In genomic region chr9:54751684-54752083, GRCm38 (mm10) we compare ENCODE assay signal across 19 mouse cellular contexts. TPM values are rescaled to one million over a fixed set of nuclear protein-coding genes. Genes with fewer than 3 reads are reported as not detected.
DNase-seq lines count a peak whose midpoint lies in the region; ATAC-seq and TF ChIP-seq lines count a peak whose summit lies in the region.
"Had no signal": no experiment of that assay in that cellular context is flagged by ENCODE, and none has a peak within 500 bp of the region (broad histone marks: within the 10 kb centered on the region; RNA-seq: fewer than 3 reads in every experiment).

No protein-coding gene starts in this region.

- no peak overlapping the region for H3K9ac ChIP-seq in hindbrain, embryonic 16.5 days (ENCODE audit: low read depth, low read length)
- H3K9ac ChIP-seq in midbrain, embryonic 11.5 days (ENCODE audit: low read length) = no peak overlapping the region
- H3K9ac ChIP-seq in midbrain, postnatal 0 days (replicated peaks; ENCODE audit: low read length, poor library complexity, severe bottlenecking) = no peak overlapping the region
- H3K9ac ChIP-seq in CH12.LX (ENCODE audit: insufficient read depth, low read depth) = no peak overlapping the region
- H3K9ac ChIP-seq in hindbrain, embryonic 13.5 days = no peak overlapping the region
- no peak overlapping the region for H3K9ac ChIP-seq in lung, postnatal 0 days (replicated peaks; ENCODE audit: low read depth)
- H3K9ac ChIP-seq: embryonic facial prominence, embryonic 12.5 days; forebrain, embryonic 15.5 days; heart, embryonic 13.5 days had no signal

- H3K79me2 ChIP-seq in CH12.LX (replicated peaks; ENCODE audit: control insufficient read depth, extremely low read depth, insufficient read depth, poor library complexity, severe bottlenecking) = no peaks in the 10 kb centered on the region

- 59% methylated on average over 2 of the region's 2 CpGs for WGBS in hindbrain, embryonic 10.5 days
- WGBS in hindbrain, embryonic 16.5 days = 76% methylated on average over 2 of the region's 2 CpGs
- 100% methylated on average over 2 of the region's 2 CpGs for WGBS in midbrain, embryonic 11.5 days
- 76% methylated on average over 2 of the region's 2 CpGs for WGBS in midbrain, postnatal 0 days
- WGBS in hindbrain, embryonic 13.5 days = 62% methylated on average over 2 of the region's 2 CpGs
- 76% methylated on average over 2 of the region's 2 CpGs for WGBS in lung, postnatal 0 days

- no peak for TF ChIP-seq RAD21 in CH12.LX (IDR thresholded peaks at IDR 0.05; ENCODE audit: low read depth, low read length)

- dilution Hi-C loops in CH12.LX (cut with MboI; ENCODE audit: extremely low pct_ligation_motif_present, extremely low pct_unique_long_range_greater_than_20kb, low sequenced_read_pairs) = no loop called here

- H3K27me3 ChIP-seq in hindbrain, embryonic 10.5 days (ENCODE audit: insufficient read depth, poor library complexity, severe bottlenecking) = peaks cover 23% of the 10 kb centered on the region
- no peaks in the 10 kb centered on the region for H3K27me3 ChIP-seq in hindbrain, embryonic 16.5 days (replicated peaks; ENCODE audit: control insufficient read depth, insufficient read depth, low read length)
- no peaks in the 10 kb centered on the region for H3K27me3 ChIP-seq in midbrain, embryonic 11.5 days (ENCODE audit: control insufficient read depth, insufficient read depth, low read length)
- H3K27me3 ChIP-seq in midbrain, postnatal 0 days (ENCODE audit: insufficient read depth, low read length) = no peaks in the 10 kb centered on the region
- H3K27me3 ChIP-seq in CH12.LX (replicated peaks) = peaks cover 12% of the 10 kb centered on the region
- peaks cover 6% of the 10 kb centered on the region; the same call in 1 of the 2 replicates for H3K27me3 ChIP-seq in hindbrain, embryonic 13.5 days
- H3K27me3 ChIP-seq in lung, postnatal 0 days (replicated peaks; ENCODE audit: insufficient read depth, low read length) = 0 out of 2 replicates have a peak, but pooled peaks cover 2% of the 10 kb centered on the region
- H3K27me3 ChIP-seq: embryonic facial prominence, embryonic 12.5 days; forebrain, embryonic 15.5 days had no signal

- in situ Hi-C loops in CH12.LX (cut with MboI; ENCODE audit: low pct_ligation_motif_present, low pct_unique_long_range_greater_than_20kb, low sequenced_read_pairs) = no loop called here

- no peak for TF ChIP-seq EP300 in CH12.LX (IDR thresholded peaks at IDR 0.05; ENCODE audit: low read length)
- no peak for TF ChIP-seq EP300 in lung, postnatal 0 days (IDR thresholded peaks at IDR 0.05)

- H3K27ac ChIP-seq in hindbrain, embryonic 10.5 days = peak overlapping the region; percentile 76
- H3K27ac ChIP-seq in hindbrain, embryonic 16.5 days (ENCODE audit: low read depth, low read length) = no peak overlapping the region
- no peak overlapping the region for H3K27ac ChIP-seq in midbrain, embryonic 11.5 days (ENCODE audit: low read depth, low read length)
- no peak overlapping the region for H3K27ac ChIP-seq in midbrain, postnatal 0 days (ENCODE audit: low read depth, low read length)
- H3K27ac ChIP-seq in CH12.LX (ENCODE audit: insufficient read depth, low read depth) = no peak overlapping the region
- peak overlapping the region; percentile 80 for H3K27ac ChIP-seq in hindbrain, embryonic 13.5 days
- H3K27ac ChIP-seq in lung, postnatal 0 days (ENCODE audit: low read length) = no peak overlapping the region
- H3K27ac ChIP-seq: embryonic facial prominence, embryonic 12.5 days; forebrain, embryonic 15.5 days; heart, embryonic 13.5 days had no signal

- H3K4me3 ChIP-seq in hindbrain, embryonic 10.5 days = no peak overlapping the region
- H3K4me3 ChIP-seq in hindbrain, embryonic 16.5 days (ENCODE audit: low read length) = no peak overlapping the region
- no peak overlapping the region for H3K4me3 ChIP-seq in midbrain, embryonic 11.5 days (ENCODE audit: low read depth, low read length)
- H3K4me3 ChIP-seq in midbrain, postnatal 0 days (ENCODE audit: low read depth, low read length) = no peak overlapping the region
- no peak overlapping the region for H3K4me3 ChIP-seq in CH12.LX (replicated peaks in 1 of 3; ENCODE audit: low read depth in 2 of 3, low read length in 2 of 3, poor library complexity in 1 of 3)
- no peak overlapping the region for H3K4me3 ChIP-seq in hindbrain, embryonic 13.5 days
- no peak overlapping the region for H3K4me3 ChIP-seq in lung, postnatal 0 days (ENCODE audit: low read depth, low read length)
- H3K4me3 ChIP-seq: embryonic facial prominence, embryonic 12.5 days; forebrain, embryonic 15.5 days; heart, embryonic 13.5 days had no signal

- H3K9me3 ChIP-seq in hindbrain, embryonic 10.5 days = no peaks in the 10 kb centered on the region
- no peaks in the 10 kb centered on the region for H3K9me3 ChIP-seq in hindbrain, embryonic 16.5 days (ENCODE audit: control insufficient read depth, low read length)
- no peaks in the 10 kb centered on the region for H3K9me3 ChIP-seq in midbrain, embryonic 11.5 days (ENCODE audit: control insufficient read depth, low read length)
- H3K9me3 ChIP-seq in midbrain, postnatal 0 days (ENCODE audit: low read length) = no peaks in the 10 kb centered on the region
- H3K9me3 ChIP-seq in CH12.LX (replicated peaks; ENCODE audit: low read length) = no peaks in the 10 kb centered on the region
- 0 out of 2 replicates have a peak, but pooled peaks cover under 1% of the 10 kb centered on the region for H3K9me3 ChIP-seq in hindbrain, embryonic 13.5 days
- no peaks in the 10 kb centered on the region for H3K9me3 ChIP-seq in lung, postnatal 0 days (ENCODE audit: low read length)
- H3K9me3 ChIP-seq: embryonic facial prominence, embryonic 12.5 days; forebrain, embryonic 15.5 days; heart, embryonic 13.5 days had no signal

- no peak overlapping the region for H3K4me2 ChIP-seq in hindbrain, embryonic 16.5 days (ENCODE audit: low read length)
- H3K4me2 ChIP-seq in midbrain, embryonic 11.5 days = no peak overlapping the region
- no peak overlapping the region for H3K4me2 ChIP-seq in midbrain, postnatal 0 days (ENCODE audit: low read depth, low read length, poor library complexity, severe bottlenecking)
- no peak overlapping the region for H3K4me2 ChIP-seq in CH12.LX (ENCODE audit: insufficient read depth, low read depth, poor library complexity, severe bottlenecking)
- H3K4me2 ChIP-seq in hindbrain, embryonic 13.5 days = no peak overlapping the region
- no peak overlapping the region for H3K4me2 ChIP-seq in lung, postnatal 0 days (replicated peaks; ENCODE audit: low read depth, low read length)
- H3K4me2 ChIP-seq: embryonic facial prominence, embryonic 12.5 days; forebrain, embryonic 15.5 days; heart, embryonic 13.5 days had no signal

- DNase-seq in hindbrain, embryonic 10.5 days (ENCODE audit: low spot score) = no peak
- peak; percentile 77 for DNase-seq in midbrain, embryonic 11.5 days (ENCODE audit: low spot score, missing footprints)
- DNase-seq in midbrain, postnatal 0 days (ENCODE audit: low spot score) = no peak
- no peak for DNase-seq in CH12.LX (ENCODE audit: extremely low read depth)
- no peak for DNase-seq in lung, postnatal 0 days (ENCODE audit: low spot score)
- DNase-seq: adrenal gland, adult 8-10 months; adrenal gland, postnatal 36 days; B cell, adult 2 months; cerebellum, adult 2 months; cerebellum, postnatal 10 days; gastrocnemius, postnatal 36 days; heart, adult 11 months; heart, postnatal 36 days had no signal

- no peaks in the 10 kb centered on the region for H3K36me3 ChIP-seq in hindbrain, embryonic 10.5 days
- H3K36me3 ChIP-seq in hindbrain, embryonic 16.5 days (ENCODE audit: control insufficient read depth, insufficient read depth, low read length) = no peaks in the 10 kb centered on the region
- no peaks in the 10 kb centered on the region for H3K36me3 ChIP-seq in midbrain, embryonic 11.5 days (ENCODE audit: control insufficient read depth, insufficient read depth, low read length)
- H3K36me3 ChIP-seq in midbrain, postnatal 0 days (ENCODE audit: insufficient read depth, low read length) = no peaks in the 10 kb centered on the region
- no peaks in the 10 kb centered on the region for H3K36me3 ChIP-seq in CH12.LX (replicated peaks in 1 of 2; ENCODE audit: control insufficient read depth in 1 of 2, insufficient read depth in 1 of 2, low read length in 1 of 2)
- H3K36me3 ChIP-seq in hindbrain, embryonic 13.5 days = no peaks in the 10 kb centered on the region
- H3K36me3 ChIP-seq in lung, postnatal 0 days (ENCODE audit: insufficient read depth, low read length) = no peaks in the 10 kb centered on the region
- H3K36me3 ChIP-seq: embryonic facial prominence, embryonic 12.5 days; forebrain, embryonic 15.5 days; heart, embryonic 13.5 days had no signal

- peaks cover 55% of the 10 kb centered on the region for H3K4me1 ChIP-seq in hindbrain, embryonic 10.5 days (replicated peaks)
- peaks cover 12% of the 10 kb centered on the region for H3K4me1 ChIP-seq in hindbrain, embryonic 16.5 days (ENCODE audit: control insufficient read depth, insufficient read depth, low read depth, low read length)
- H3K4me1 ChIP-seq in midbrain, embryonic 11.5 days (ENCODE audit: control insufficient read depth, insufficient read depth, low read length) = peaks cover 10% of the 10 kb centered on the region
- 0 out of 2 replicates have a peak, but pooled peaks cover 7% of the 10 kb centered on the region for H3K4me1 ChIP-seq in midbrain, postnatal 0 days (ENCODE audit: insufficient read depth, low read length)
- peaks cover 0 to 5% of the 10 kb centered on the region in 2 experiments; a peak in 2 of 4 replicates for H3K4me1 ChIP-seq in CH12.LX (ENCODE audit: control insufficient read depth in 1 of 2, insufficient read depth in 2 of 2)
- H3K4me1 ChIP-seq in hindbrain, embryonic 13.5 days (replicated peaks) = peaks cover 49% of the 10 kb centered on the region
- H3K4me1 ChIP-seq in lung, postnatal 0 days (ENCODE audit: insufficient read depth, low read depth, low read length) = no peaks in the 10 kb centered on the region
- H3K4me1 ChIP-seq: forebrain, embryonic 15.5 days; heart, embryonic 13.5 days had no signal

- no peak for TF ChIP-seq CTCF in midbrain, postnatal 0 days (IDR thresholded peaks at IDR 0.05)
- no peak for TF ChIP-seq CTCF in CH12.LX (conservative IDR thresholded peaks at IDR 0.05 in 1 of 2, IDR thresholded peaks at IDR 0.05 in 1 of 2; ENCODE audit: low read depth in 2 of 2, low read length in 2 of 2)
- no peak for TF ChIP-seq CTCF in lung, postnatal 0 days (IDR thresholded peaks at IDR 0.05)

- ATAC-seq in hindbrain, embryonic 16.5 days = no peak
- ATAC-seq in midbrain, embryonic 11.5 days (ENCODE audit: low FRiP score) = no peak
- no peak for ATAC-seq in midbrain, postnatal 0 days (ENCODE audit: low FRiP score)
- no peak for ATAC-seq in hindbrain, embryonic 13.5 days (ENCODE audit: low FRiP score)
- no peak for ATAC-seq in lung, postnatal 0 days
- ATAC-seq: CD4-positive, CD25-positive, alpha-beta regulatory T cell, adult 4 months; forebrain, embryonic 15.5 days had no signal

- no peak for TF ChIP-seq POLR2A in CH12.LX (IDR thresholded peaks at IDR 0.05; ENCODE audit: low read depth, low read length)

RNA-seq across cellular contexts. Expression of gene Crabp1, which starts 12.9 kb away (rescaled TPM):
- polyA plus RNA-seq in hindbrain, embryonic 10.5 days (2016; fragmentation: Nextera tagmentation; extraction: Ambion mirVana) = 1,866 and 1,915 TPM in 2 replicates
- polyA plus RNA-seq in hindbrain, embryonic 16.5 days (2015; fragmentation: Nextera tagmentation; extraction: Ambion mirVana) = 225 and 236 TPM in 2 replicates
- polyA plus RNA-seq in midbrain, embryonic 11.5 days (2014; fragmentation: Nextera tagmentation; extraction: Ambion mirVana) = 1,135 and 1,165 TPM in 2 replicates
- total RNA-seq in midbrain, postnatal 0 days (2014; rRNA removed) = 18.4 and 20.4 TPM in 2 replicates
- polyA plus RNA-seq in midbrain, postnatal 0 days (2015; fragmentation: Nextera tagmentation; extraction: Ambion mirVana) = 26.3 and 33.1 TPM in 2 replicates
- not detected in 2 replicates for total RNA-seq in CH12.LX (2012; rRNA removed)
- total RNA-seq in CH12.LX (2014; rRNA removed) = not detected in 2 replicates
- not detected in 2 replicates for polyA plus RNA-seq in CH12.LX (2012; ENCODE audit: insufficient read length, low read depth)
- polyA plus RNA-seq in hindbrain, embryonic 13.5 days (2015; fragmentation: Nextera tagmentation; extraction: Ambion mirVana) = 368 and 389 TPM in 2 replicates
- polyA plus RNA-seq in lung, postnatal 0 days (2015; fragmentation: Nextera tagmentation; extraction: Ambion mirVana) = 2.0 and 2.6 TPM in 2 replicates
- total RNA-seq: heart, postnatal 36 days had no signal
- polyA plus RNA-seq: CD4-positive, CD25-positive, alpha-beta regulatory T cell, adult 4 months had no signal

RNA-seq across cellular contexts. Expression of gene Wdr61, which starts 17.4 kb away (rescaled TPM):
- 150 and 174 TPM in 2 replicates for polyA plus RNA-seq in hindbrain, embryonic 10.5 days (2016; fragmentation: Nextera tagmentation; extraction: Ambion mirVana)
- polyA plus RNA-seq in hindbrain, embryonic 16.5 days (2015; fragmentation: Nextera tagmentation; extraction: Ambion mirVana) = 90.1 and 93.3 TPM in 2 replicates
- polyA plus RNA-seq in midbrain, embryonic 11.5 days (2014; fragmentation: Nextera tagmentation; extraction: Ambion mirVana) = 179 and 181 TPM in 2 replicates
- 43.7 and 47.3 TPM in 2 replicates for total RNA-seq in midbrain, postnatal 0 days (2014; rRNA removed)
- 83.9 and 86.3 TPM in 2 replicates for polyA plus RNA-seq in midbrain, postnatal 0 days (2015; fragmentation: Nextera tagmentation; extraction: Ambion mirVana)
- total RNA-seq in CH12.LX (2012; rRNA removed) (118 and 141 TPM in 2 replicates), CH12.LX (2014; rRNA removed) (245 and 269 TPM in 2 replicates)
- polyA plus RNA-seq in CH12.LX (2012; ENCODE audit: insufficient read length, low read depth) = 157 and 164 TPM in 2 replicates
- polyA plus RNA-seq in hindbrain, embryonic 13.5 days (2015; fragmentation: Nextera tagmentation; extraction: Ambion mirVana) = 110 and 112 TPM in 2 replicates
- 116 and 126 TPM in 2 replicates for polyA plus RNA-seq in lung, postnatal 0 days (2015; fragmentation: Nextera tagmentation; extraction: Ambion mirVana)

RNA-seq across cellular contexts. Expression of gene Dnaja4, which starts 53.0 kb away (rescaled TPM):
- polyA plus RNA-seq in hindbrain, embryonic 10.5 days (2016; fragmentation: Nextera tagmentation; extraction: Ambion mirVana) = 4.5 and 4.7 TPM in 2 replicates
- polyA plus RNA-seq in hindbrain, embryonic 16.5 days (2015; fragmentation: Nextera tagmentation; extraction: Ambion mirVana) = 9.1 and 10.0 TPM in 2 replicates
- 4.0 and 4.7 TPM in 2 replicates for polyA plus RNA-seq in midbrain, embryonic 11.5 days (2014; fragmentation: Nextera tagmentation; extraction: Ambion mirVana)
- total RNA-seq in midbrain, postnatal 0 days (2014; rRNA removed) = 5.4 and 7.7 TPM in 2 replicates
- 6.7 and 8.0 TPM in 2 replicates for polyA plus RNA-seq in midbrain, postnatal 0 days (2015; fragmentation: Nextera tagmentation; extraction: Ambion mirVana)
- total RNA-seq in CH12.LX (2012; rRNA removed) (2.3 and 2.4 TPM in 2 replicates), CH12.LX (2014; rRNA removed) (0.81 and 0.95 TPM in 2 replicates)
- 1.1 and 1.8 TPM in 2 replicates for polyA plus RNA-seq in CH12.LX (2012; ENCODE audit: insufficient read length, low read depth)
- polyA plus RNA-seq in hindbrain, embryonic 13.5 days (2015; fragmentation: Nextera tagmentation; extraction: Ambion mirVana) = 4.8 and 7.2 TPM in 2 replicates
- 15.2 and 17.7 TPM in 2 replicates for polyA plus RNA-seq in lung, postnatal 0 days (2015; fragmentation: Nextera tagmentation; extraction: Ambion mirVana)

Comparison
In these comparisons a context has a peak if more than half of its experiments do, and no peak if none do; other contexts are left out.
1. H3K27ac ChIP-seq: peak in hindbrain, embryonic 10.5 days (single experiment) and hindbrain, embryonic 13.5 days (single experiment); none in hindbrain, embryonic 16.5 days (single experiment), midbrain, embryonic 11.5 days (single experiment), midbrain, postnatal 0 days (single experiment), CH12.LX (single experiment) and lung, postnatal 0 days (single experiment).